Mouse (Mus musculus): Measurements from ENCODE around the gene Htr3b. TPM values are rescaled to one million over a fixed set of nuclear protein-coding genes. Genes with fewer than 3 reads are reported as not detected.
"Not testable (repeated sequence)": the region's sequence is repeated elsewhere in the genome, so short reads cannot be mapped to it uniquely, and the experiment has no call there.

The Htr3b gene
- polyA plus RNA-seq, 1 experiment, result not detected

GRCm38 (mm10) chr9:48984845-48985707, 20.3 kb upstream of the Htr3b start, which contains the start of gene Usp28:
TSS of gene Usp28 (plus strand) at chr9:48985375.
- peak within 1 kb of the TSS; percentile 92 for H3K27ac ChIP-seq (ENCODE audit: control insufficient read depth, insufficient read depth, low read depth, low read length, poor library complexity)
- TF ChIP-seq POLR2A (IDR thresholded peaks at IDR 0.05; ENCODE audit: borderline replicate concordance, control insufficient read depth, low read depth, low read length) (peak; percentile 59; the same call in 1 of the 2 replicates), CTCF (IDR thresholded peaks at IDR 0.05; ENCODE audit: control insufficient read depth, insufficient read depth, low read length) (no peak)
- WGBS, result under 1% methylated on average over 92 of the region's 94 CpGs
- no peaks in the 10 kb centered on the region; the same call in 1 of the 2 replicates for H3K4me1 ChIP-seq (ENCODE audit: control insufficient read depth, insufficient read depth, low read length)
- H3K4me3 ChIP-seq (replicated peaks; ENCODE audit: control insufficient read depth, low read depth, low read length), result peak within 1 kb of the TSS; percentile 90

GRCm38 (mm10) chr9:48984320-48984844, 19.6 kb upstream of the Htr3b start:
- TF ChIP-seq CTCF (IDR thresholded peaks at IDR 0.05; ENCODE audit: control insufficient read depth, insufficient read depth, low read length) (no peak), POLR2A (IDR thresholded peaks at IDR 0.05; ENCODE audit: borderline replicate concordance, control insufficient read depth, low read depth, low read length) (no peak)
- Histone ChIP-seq H3K4me3 (replicated peaks; ENCODE audit: control insufficient read depth, low read depth, low read length) (peak overlapping the region; percentile 82), H3K27ac (ENCODE audit: control insufficient read depth, insufficient read depth, low read depth, low read length, poor library complexity) (peak overlapping the region; percentile 92), H3K4me1 (ENCODE audit: control insufficient read depth, insufficient read depth, low read length) (no peaks in the 10 kb centered on the region; the same call in 1 of the 2 replicates)
- WGBS, result 5% methylated on average over 8 of the region's 8 CpGs

DNA sequence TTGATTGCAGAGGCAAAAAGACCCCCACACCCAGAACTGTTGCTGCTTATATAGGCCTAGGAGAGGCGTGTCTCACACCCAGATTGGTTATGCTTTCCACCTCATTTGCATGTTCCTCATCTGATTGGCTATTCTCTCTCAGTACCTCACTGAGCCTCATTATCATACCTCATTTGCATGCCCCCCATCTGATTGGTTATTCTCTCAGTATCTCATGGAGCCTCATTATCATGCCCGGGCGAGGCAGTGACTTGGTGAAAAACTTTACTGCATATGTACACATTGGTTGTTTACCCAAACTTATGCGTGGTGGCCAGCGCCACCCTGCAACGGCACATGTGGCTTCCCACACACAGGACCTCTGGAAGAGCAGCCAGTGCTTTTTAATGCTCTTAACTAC, 19.0 kb upstream of the Htr3b start:
- H3K27ac ChIP-seq (ENCODE audit: control insufficient read depth, insufficient read depth, low read depth, low read length, poor library complexity); H3K4me1 ChIP-seq (ENCODE audit: control insufficient read depth, insufficient read depth, low read length); H3K4me3 ChIP-seq (replicated peaks; ENCODE audit: control insufficient read depth, low read depth, low read length): not testable (repeated sequence)
- WGBS, result 90% methylated on average over 6 of the region's 6 CpGs

DNA sequence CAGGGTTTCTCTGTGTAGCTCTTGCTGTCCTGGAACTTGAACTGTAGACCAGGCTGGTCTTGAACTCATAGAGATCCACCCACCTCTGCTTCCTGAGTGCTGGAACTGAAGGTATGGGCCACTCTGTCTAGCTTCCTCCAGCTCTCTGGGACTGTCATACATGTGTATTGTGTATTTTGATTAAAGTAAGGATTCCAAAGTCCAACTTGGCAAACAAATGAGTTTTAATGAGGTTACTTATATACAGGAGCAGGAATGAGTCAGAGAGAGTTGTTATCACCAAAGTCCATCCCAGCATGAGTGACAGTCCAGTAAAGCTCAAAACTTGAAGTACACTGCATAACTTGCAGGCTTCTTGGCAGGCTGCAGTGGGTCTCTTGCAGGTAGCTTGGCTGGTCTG, 17.0 kb upstream of the Htr3b start:
- H3K4me1 ChIP-seq (ENCODE audit: control insufficient read depth, insufficient read depth, low read length), result no peaks in the 10 kb centered on the region; the same call in 1 of the 2 replicates
- no peak overlapping the region for H3K4me3 ChIP-seq (replicated peaks; ENCODE audit: control insufficient read depth, low read depth, low read length)
- H3K27ac ChIP-seq (ENCODE audit: control insufficient read depth, insufficient read depth, low read depth, low read length, poor library complexity), result no peak overlapping the region
- no peak for TF ChIP-seq CTCF (IDR thresholded peaks at IDR 0.05; ENCODE audit: control insufficient read depth, insufficient read depth, low read length)
- TF ChIP-seq POLR2A (IDR thresholded peaks at IDR 0.05; ENCODE audit: borderline replicate concordance, control insufficient read depth, low read depth, low read length), result no peak

GRCm38 (mm10) chr9:48980781-48981180, 16.0 kb upstream of the Htr3b start:
- TF ChIP-seq CTCF (IDR thresholded peaks at IDR 0.05; ENCODE audit: control insufficient read depth, insufficient read depth, low read length), result no peak
- TF ChIP-seq POLR2A (IDR thresholded peaks at IDR 0.05; ENCODE audit: borderline replicate concordance, control insufficient read depth, low read depth, low read length), result no peak
- no peak overlapping the region for H3K4me3 ChIP-seq (replicated peaks; ENCODE audit: control insufficient read depth, low read depth, low read length)
- no peaks in the 10 kb centered on the region; the same call in 1 of the 2 replicates for H3K4me1 ChIP-seq (ENCODE audit: control insufficient read depth, insufficient read depth, low read length)
- H3K27ac ChIP-seq (ENCODE audit: control insufficient read depth, insufficient read depth, low read depth, low read length, poor library complexity), result no peak overlapping the region
- WGBS, result 68% methylated on average over 3 of the region's 3 CpGs

DNA sequence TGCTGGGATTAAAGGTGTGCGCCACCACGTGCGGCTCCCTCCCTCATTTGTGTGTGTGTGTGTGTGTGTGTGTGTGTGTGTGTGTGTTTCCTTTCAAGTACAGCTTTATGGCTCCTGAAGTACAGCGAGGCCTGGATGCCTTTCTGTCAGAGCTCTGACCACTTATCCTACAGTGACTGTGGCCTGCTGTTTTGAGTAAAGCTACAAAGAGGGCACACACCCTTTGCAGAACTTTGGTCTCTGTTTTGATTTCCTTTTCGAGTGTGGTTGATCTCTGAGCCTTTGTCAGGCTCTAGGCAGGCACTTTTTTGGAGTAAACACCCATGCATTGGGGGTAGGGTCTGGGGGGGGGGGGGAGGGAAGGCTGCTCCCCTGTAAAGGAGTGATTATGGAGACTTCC, 15.6 kb upstream of the Htr3b start:
- Histone ChIP-seq H3K4me1 (ENCODE audit: control insufficient read depth, insufficient read depth, low read length) (no peaks in the 10 kb centered on the region; the same call in 1 of the 2 replicates), H3K27ac (ENCODE audit: control insufficient read depth, insufficient read depth, low read depth, low read length, poor library complexity) (no peak overlapping the region), H3K4me3 (replicated peaks; ENCODE audit: control insufficient read depth, low read depth, low read length) (no peak overlapping the region)
- TF ChIP-seq CTCF (IDR thresholded peaks at IDR 0.05; ENCODE audit: control insufficient read depth, insufficient read depth, low read length), result no peak
- no peak for TF ChIP-seq POLR2A (IDR thresholded peaks at IDR 0.05; ENCODE audit: borderline replicate concordance, control insufficient read depth, low read depth, low read length)
- WGBS, result 65% methylated on average over 5 of the region's 5 CpGs

GRCm38 (mm10) chr9:48976661-48977355, 12.0 kb upstream of the Htr3b start:
- H3K4me1 ChIP-seq (ENCODE audit: control insufficient read depth, insufficient read depth, low read length), result no peaks in the 10 kb centered on the region
- TF ChIP-seq POLR2A (IDR thresholded peaks at IDR 0.05; ENCODE audit: borderline replicate concordance, control insufficient read depth, low read depth, low read length), result no peak
- no peak for TF ChIP-seq CTCF (IDR thresholded peaks at IDR 0.05; ENCODE audit: control insufficient read depth, insufficient read depth, low read length)
- WGBS, result 71% methylated on average over 6 of the region's 6 CpGs
- H3K27ac ChIP-seq (ENCODE audit: control insufficient read depth, insufficient read depth, low read depth, low read length, poor library complexity), result no peak overlapping the region
- H3K4me3 ChIP-seq (replicated peaks; ENCODE audit: control insufficient read depth, low read depth, low read length), result no peak overlapping the region

DNA sequence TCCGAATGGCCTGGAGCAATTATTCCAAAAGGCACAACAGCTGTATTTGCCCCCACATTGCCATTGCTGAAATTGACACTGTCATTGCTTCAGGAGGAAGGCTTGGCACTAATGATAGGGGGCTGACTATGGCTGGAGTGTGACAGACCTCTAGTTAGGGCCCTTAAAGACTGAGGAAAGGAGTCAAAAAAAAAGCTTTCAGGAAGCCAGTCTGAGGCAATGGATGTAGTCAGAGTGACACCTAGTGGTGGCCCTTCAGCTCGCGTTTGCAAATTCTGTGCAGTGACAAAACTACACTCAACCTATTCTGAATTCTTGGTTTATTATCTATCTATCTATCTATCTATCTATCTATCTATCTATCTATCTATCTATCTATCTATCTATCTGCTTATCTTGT, 7.7 kb upstream of the Htr3b start:
- Histone ChIP-seq H3K4me3 (replicated peaks; ENCODE audit: control insufficient read depth, low read depth, low read length) (no peak overlapping the region), H3K27ac (ENCODE audit: control insufficient read depth, insufficient read depth, low read depth, low read length, poor library complexity) (no peak overlapping the region), H3K4me1 (ENCODE audit: control insufficient read depth, insufficient read depth, low read length) (no peaks in the 10 kb centered on the region)
- TF ChIP-seq POLR2A (IDR thresholded peaks at IDR 0.05; ENCODE audit: borderline replicate concordance, control insufficient read depth, low read depth, low read length), result no peak
- TF ChIP-seq CTCF (IDR thresholded peaks at IDR 0.05; ENCODE audit: control insufficient read depth, insufficient read depth, low read length), result peak; percentile 56
- WGBS, result 30% methylated on average over 3 of the region's 3 CpGs
